Mouse (Mus musculus): ENCODE measurements at regions not wholly inside any gene's neighbourhood (a gene's known extent, or its start where the extent isn't known, plus 50 kb on each side); places are given as distances from the start of the nearest gene placed in this dataset.
A peak's percentile ranks its signal among the peaks of the same experiment; 100 is the strongest.

DNA sequence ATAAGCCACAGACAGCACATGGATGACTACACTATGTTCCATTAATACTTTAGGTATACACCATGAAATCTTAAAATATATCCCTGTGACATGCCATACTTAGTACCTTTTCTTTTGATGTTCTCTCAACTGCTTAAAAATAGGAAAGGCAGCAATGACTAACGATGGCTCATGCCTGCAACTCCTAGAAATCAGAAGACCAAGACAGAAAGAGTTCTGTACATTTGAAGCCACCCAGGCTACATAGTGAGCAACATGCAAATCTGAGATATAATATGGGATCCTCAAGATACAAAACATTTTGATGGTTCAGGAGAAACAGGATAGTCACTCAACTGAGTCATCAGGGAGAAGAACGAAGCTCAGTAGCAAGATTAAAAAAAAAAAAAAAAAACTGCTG lies 412.7 kb upstream of the Tenm4 start:
- Histone ChIP-seq H3K4me1 (replicated peaks; ENCODE audit: insufficient read depth, low read length) (no peaks in the 10 kb centered on the region), H3K9ac (ENCODE audit: low read depth, low read length) (no peak overlapping the region), H3K27ac (no peak overlapping the region), H3K4me3 (replicated peaks; ENCODE audit: low read depth, low read length) (no peak overlapping the region), H3K4me2 (ENCODE audit: low read length) (no peak overlapping the region), H3K9me3 (replicated peaks; ENCODE audit: low read length) (no peaks in the 10 kb centered on the region), H3K27me3 (ENCODE audit: insufficient read depth, low read length) (no peaks in the 10 kb centered on the region), H3K36me3 (ENCODE audit: insufficient read depth, low read length) (no peaks in the 10 kb centered on the region)
- 78% methylated on average over 2 of the region's 2 CpGs for WGBS
- ATAC-seq (replicated peaks; ENCODE audit: low FRiP score, low read depth) (no peak), DNase-seq (ENCODE audit: low spot score) (no peak)
- no peak for TF ChIP-seq CTCF (IDR thresholded peaks at IDR 0.05; ENCODE audit: low read depth)

DNA sequence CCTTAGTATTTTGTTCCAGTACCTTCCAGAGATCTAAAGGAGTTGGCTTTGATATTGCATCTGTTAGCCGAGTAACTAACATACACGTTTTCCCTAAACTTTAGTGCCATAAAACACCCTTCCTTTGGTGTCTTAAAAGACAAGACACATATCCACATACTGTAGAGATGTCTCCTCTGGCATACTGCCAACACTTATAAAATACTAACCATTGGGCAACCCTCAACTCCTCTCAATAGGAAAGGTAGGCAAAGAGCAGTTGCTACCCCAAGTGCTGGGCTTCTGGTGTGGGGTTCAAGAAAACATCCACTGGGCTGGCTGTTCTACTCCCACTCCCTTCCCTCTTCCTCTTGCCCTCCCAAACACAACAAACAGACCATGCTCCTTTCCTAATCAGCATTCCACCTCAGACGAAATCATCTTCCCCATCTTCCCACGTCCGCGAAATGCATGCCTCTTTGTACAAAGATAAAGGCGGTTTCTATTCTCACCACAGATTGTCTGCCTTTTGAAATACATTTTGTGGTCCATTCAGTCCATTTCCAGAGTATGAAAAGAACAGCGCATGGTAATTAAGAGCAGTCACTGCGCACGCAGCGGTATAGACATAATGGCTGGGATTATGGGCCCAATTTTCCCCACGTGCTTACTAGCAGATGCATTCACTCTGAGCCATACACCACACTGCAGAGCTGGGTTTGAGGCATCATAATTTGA lies 409.9 kb upstream of the Tenm4 start:
- Histone ChIP-seq H3K27ac (no peak overlapping the region), H3K4me3 (replicated peaks; ENCODE audit: low read depth, low read length) (no peak overlapping the region), H3K9ac (ENCODE audit: low read depth, low read length) (no peak overlapping the region), H3K9me3 (replicated peaks; ENCODE audit: low read length) (no peaks in the 10 kb centered on the region), H3K4me1 (replicated peaks; ENCODE audit: insufficient read depth, low read length) (no peaks in the 10 kb centered on the region), H3K36me3 (ENCODE audit: insufficient read depth, low read length) (no peaks in the 10 kb centered on the region), H3K4me2 (ENCODE audit: low read length) (no peak overlapping the region), H3K27me3 (ENCODE audit: insufficient read depth, low read length) (no peaks in the 10 kb centered on the region)
- TF ChIP-seq CTCF (IDR thresholded peaks at IDR 0.05; ENCODE audit: low read depth) = no peak
- DNase-seq (ENCODE audit: low spot score) = no peak
- 89% methylated on average over 12 of the region's 12 CpGs for WGBS
- ATAC-seq (replicated peaks; ENCODE audit: low FRiP score, low read depth) = no peak

DNA sequence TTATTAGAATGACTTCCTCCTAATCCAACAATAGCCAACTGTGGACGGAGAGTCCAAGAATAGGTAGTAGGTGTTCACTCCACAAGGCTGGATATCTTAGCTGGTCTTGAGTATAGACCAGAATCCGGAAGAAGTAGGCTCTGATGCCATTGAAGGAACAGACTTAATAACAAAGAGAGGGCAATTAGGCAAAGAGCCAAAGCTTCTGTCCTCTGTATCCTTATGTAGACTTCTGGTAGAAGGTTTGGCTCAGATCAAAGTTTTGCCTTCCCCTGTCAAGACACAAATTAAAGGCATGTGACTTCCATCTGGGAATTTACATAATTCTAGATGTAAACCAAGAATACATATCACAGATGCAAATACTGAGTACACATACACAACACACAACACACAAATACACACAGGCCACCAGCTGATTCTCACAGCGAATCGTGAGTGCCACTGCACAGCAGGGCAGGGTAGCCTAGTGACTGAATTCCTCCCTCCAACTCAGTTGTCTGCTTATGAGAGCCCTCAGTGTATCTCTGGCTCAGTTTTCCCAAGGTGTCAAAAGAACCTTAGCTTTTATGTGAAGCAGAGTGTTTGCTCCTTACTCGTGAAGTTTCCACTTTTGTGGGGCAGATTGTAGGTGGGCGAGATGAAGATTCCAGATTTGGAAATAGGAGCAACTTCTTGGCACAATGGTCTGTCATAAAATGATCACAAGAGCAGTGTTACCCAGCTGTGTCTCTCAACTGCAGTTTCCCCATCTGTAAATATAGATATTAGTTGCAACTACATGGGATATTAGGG lies 404.5 kb upstream of the Tenm4 start:
- no peak for TF ChIP-seq CTCF (IDR thresholded peaks at IDR 0.05; ENCODE audit: low read depth)

DNA sequence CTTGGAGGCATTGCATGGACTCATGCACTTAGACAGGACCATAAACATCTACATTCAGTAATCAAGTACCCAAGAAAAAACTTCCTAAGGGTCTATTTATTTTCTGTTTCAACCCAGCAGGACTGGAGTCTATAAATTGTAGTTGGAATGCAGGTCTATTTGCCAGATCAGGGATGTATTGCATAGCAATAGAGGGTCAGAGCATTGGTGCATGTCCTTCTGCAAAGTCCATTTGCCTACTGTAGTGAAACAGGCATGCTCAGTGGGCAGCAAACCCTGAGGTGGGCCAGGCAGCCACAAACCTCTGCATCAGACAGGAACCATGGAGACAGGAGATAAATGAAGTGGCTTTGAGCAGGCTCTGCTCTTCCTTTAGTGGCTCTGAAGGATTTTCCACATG lies 386.5 kb upstream of the Tenm4 start:
- Histone ChIP-seq H3K27me3 (ENCODE audit: insufficient read depth, low read length) (no peaks in the 10 kb centered on the region), H3K36me3 (ENCODE audit: insufficient read depth, low read length) (no peaks in the 10 kb centered on the region), H3K9me3 (replicated peaks; ENCODE audit: low read length) (no peaks in the 10 kb centered on the region), H3K27ac (no peak overlapping the region), H3K4me3 (replicated peaks; ENCODE audit: low read depth, low read length) (no peak overlapping the region), H3K4me1 (replicated peaks; ENCODE audit: insufficient read depth, low read length) (peaks cover 6% of the 10 kb centered on the region; the same call in 1 of the 2 replicates), H3K9ac (ENCODE audit: low read depth, low read length) (no peak overlapping the region), H3K4me2 (ENCODE audit: low read length) (no peak overlapping the region)
- TF ChIP-seq CTCF (IDR thresholded peaks at IDR 0.05; ENCODE audit: low read depth) = no peak
- DNase-seq (ENCODE audit: low spot score) (peak; percentile 53), ATAC-seq (replicated peaks; ENCODE audit: low FRiP score, low read depth) (no peak; the same call in 1 of the 2 replicates)

More for the DNA sequence above, 404.5 kb upstream of the Tenm4 start:
- ATAC-seq (replicated peaks; ENCODE audit: low FRiP score, low read depth) (no peak), DNase-seq (ENCODE audit: low spot score) (no peak)
- Histone ChIP-seq H3K4me1 (replicated peaks; ENCODE audit: insufficient read depth, low read length) (no peaks in the 10 kb centered on the region), H3K27ac (no peak overlapping the region), H3K9ac (ENCODE audit: low read depth, low read length) (no peak overlapping the region), H3K27me3 (ENCODE audit: insufficient read depth, low read length) (no peaks in the 10 kb centered on the region), H3K9me3 (replicated peaks; ENCODE audit: low read length) (no peaks in the 10 kb centered on the region), H3K4me3 (replicated peaks; ENCODE audit: low read depth, low read length) (no peak overlapping the region), H3K36me3 (ENCODE audit: insufficient read depth, low read length) (no peaks in the 10 kb centered on the region), H3K4me2 (ENCODE audit: low read length) (no peak overlapping the region)
- WGBS = 82% methylated on average over 6 of the region's 6 CpGs

DNA sequence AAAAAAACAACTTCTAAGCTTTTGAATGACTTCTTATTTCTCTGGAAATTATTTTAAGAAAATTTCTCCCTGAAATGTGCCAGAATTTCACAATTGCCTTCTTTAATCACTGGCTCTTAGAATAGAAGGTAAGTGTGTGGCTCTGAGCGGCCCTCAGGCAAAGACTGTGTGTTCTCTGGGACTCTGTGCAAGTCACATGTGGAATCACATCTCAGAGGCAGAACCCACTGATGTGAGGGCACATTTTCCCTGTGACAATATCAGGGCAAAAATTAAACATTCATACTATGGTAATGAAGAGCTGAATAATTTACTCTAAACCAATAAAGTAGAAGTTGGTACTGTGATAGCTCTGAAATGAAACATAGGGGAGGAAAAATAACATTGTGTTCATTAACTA lies 383.5 kb upstream of the Tenm4 start:
- 76% methylated on average over 1 of the region's 1 CpGs for WGBS

DNA sequence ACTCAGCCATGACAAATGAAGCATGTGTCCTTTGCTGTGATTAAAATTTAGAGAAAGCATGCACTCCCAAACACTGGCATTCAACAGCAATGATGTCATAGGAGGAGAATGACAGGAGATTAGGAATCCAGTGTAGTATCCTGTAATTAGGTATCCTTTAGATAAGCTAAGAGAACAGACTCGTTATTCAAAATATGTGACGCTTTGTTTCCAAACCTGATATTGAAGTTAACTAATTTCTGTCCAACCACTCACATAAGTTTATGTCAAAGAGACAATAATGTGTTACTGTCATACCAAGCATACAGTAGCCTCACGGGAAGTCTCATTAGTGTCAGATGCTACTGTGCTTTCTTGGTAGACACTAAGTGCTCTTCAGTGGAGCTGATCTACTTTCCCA lies 383.1 kb upstream of the Tenm4 start:
- 72% methylated on average over 3 of the region's 3 CpGs for WGBS
- no peak overlapping the region for H3K27ac ChIP-seq
- H3K27me3 ChIP-seq (ENCODE audit: insufficient read depth, low read length) = no peaks in the 10 kb centered on the region
- no peak for TF ChIP-seq CTCF (IDR thresholded peaks at IDR 0.05; ENCODE audit: low read depth)
- no peaks in the 10 kb centered on the region for H3K36me3 ChIP-seq (ENCODE audit: insufficient read depth, low read length)
- no peaks in the 10 kb centered on the region for H3K9me3 ChIP-seq (replicated peaks; ENCODE audit: low read length)
- H3K4me2 ChIP-seq (ENCODE audit: low read length) = no peak overlapping the region
- ATAC-seq (replicated peaks; ENCODE audit: low FRiP score, low read depth) = no peak
- no peak for DNase-seq (ENCODE audit: low spot score)
- no peak overlapping the region for H3K9ac ChIP-seq (ENCODE audit: low read depth, low read length)
- H3K4me3 ChIP-seq (replicated peaks; ENCODE audit: low read depth, low read length) = no peak overlapping the region
- H3K4me1 ChIP-seq (replicated peaks; ENCODE audit: insufficient read depth, low read length) = peaks cover 6% of the 10 kb centered on the region; the same call in 1 of the 2 replicates

More for the DNA sequence above, 383.5 kb upstream of the Tenm4 start:
- peaks cover 6% of the 10 kb centered on the region; the same call in 1 of the 2 replicates for H3K4me1 ChIP-seq (replicated peaks; ENCODE audit: insufficient read depth, low read length)
- no peak overlapping the region for H3K9ac ChIP-seq (ENCODE audit: low read depth, low read length)
- no peaks in the 10 kb centered on the region for H3K9me3 ChIP-seq (replicated peaks; ENCODE audit: low read length)
- no peak for DNase-seq (ENCODE audit: low spot score)
- no peaks in the 10 kb centered on the region for H3K27me3 ChIP-seq (ENCODE audit: insufficient read depth, low read length)
- H3K27ac ChIP-seq = no peak overlapping the region
- no peak for TF ChIP-seq CTCF (IDR thresholded peaks at IDR 0.05; ENCODE audit: low read depth)
- no peak for ATAC-seq (replicated peaks; ENCODE audit: low FRiP score, low read depth)
- H3K36me3 ChIP-seq (ENCODE audit: insufficient read depth, low read length) = no peaks in the 10 kb centered on the region
- H3K4me2 ChIP-seq (ENCODE audit: low read length) = no peak overlapping the region
- no peak overlapping the region for H3K4me3 ChIP-seq (replicated peaks; ENCODE audit: low read depth, low read length)

Data from kidney, postnatal 0 days (tissue).